Mouse (Mus musculus) embryonic fibroblast, embryonic 13.5 days (primary cell): ENCODE measurements around the gene Pik3ip1. TPM values are rescaled to one million over a fixed set of nuclear protein-coding genes. Genes with fewer than 3 reads are reported as not detected.

Source experiments
- H3K27ac ChIP-seq: 2 replicates; pipeline ENCODE4 v1.5.1; 2012; ENCODE audit warnings: low read length, control low read depth, inconsistent platforms; ENCODE audit not compliant: insufficient read depth
- H3K4me1 ChIP-seq: 2 replicates; pipeline ENCODE4 v1.6.1; 2011; ENCODE audit warnings: low read length; ENCODE audit not compliant: control insufficient read depth, insufficient read depth
- H3K4me3 ChIP-seq: 2 replicates; pipeline ENCODE4 v1.5.1; 2011; ENCODE audit warnings: mild to moderate bottlenecking, control low read depth, low read length; ENCODE audit not compliant: insufficient read depth
- CTCF ChIP-seq: IDR thresholded peaks from 2 replicates; pipeline ENCODE4 v1.5.1; 2011; ENCODE audit warnings: mild to moderate bottlenecking, control low read depth, low read length, moderate library complexity, borderline replicate concordance; ENCODE audit not compliant: insufficient read depth
- POLR2A ChIP-seq: IDR thresholded peaks from 2 replicates; pipeline ENCODE4 v1.6.1; 2011; ENCODE audit warnings: low read depth, mild to moderate bottlenecking, control low read depth, low read length, moderate library complexity
- polyA plus RNA-seq: library from polyadenylated mRNA; stranded (reverse); fragments of >200 nt; gene quantifications from 2 replicates; pipeline ENCODE4 v1.2.4, GENCODE M21; 2011; ENCODE audit warnings: low read depth; ENCODE audit not compliant: missing spikeins, insufficient read length

Gene Pik3ip1
- polyA plus RNA-seq, 1 experiment, result 21.1 TPM

GRCm38 (mm10) chr11:3370928-3371598, 40.9 kb downstream of the Pik3ip1 start:
- H3K4me1 ChIP-seq, result peaks cover 16% of the 10 kb centered on the region
- peak overlapping the region; percentile 25; the same call in 1 of the 2 replicates for H3K27ac ChIP-seq
- peak; percentile 91 for TF ChIP-seq POLR2A
- no peak for TF ChIP-seq CTCF
- peak overlapping the region; percentile 66 for H3K4me3 ChIP-seq

GRCm38 (mm10) chr11:3371599-3372295, 41.5 kb downstream of the Pik3ip1 start:
- TF ChIP-seq CTCF (no peak), POLR2A (no peak)
- Histone ChIP-seq H3K27ac (peak overlapping the region; percentile 25), H3K4me3 (peak overlapping the region; percentile 33), H3K4me1 (peaks cover 17% of the 10 kb centered on the region)

GRCm38 (mm10) chr11:3373591-3374292, 43.5 kb downstream of the Pik3ip1 start:
- H3K4me1 ChIP-seq, result peaks cover 17% of the 10 kb centered on the region
- TF ChIP-seq CTCF (no peak), POLR2A (no peak)
- H3K4me3 ChIP-seq, result no peak overlapping the region
- H3K27ac ChIP-seq, result peak overlapping the region; percentile 98

- Histone ChIP-seq H3K4me1 (peaks cover 17% of the 10 kb centered on the region), H3K4me3 (no peak overlapping the region)
Observed at GRCm38 (mm10) chr11:3374293-3374645, 44.1 kb downstream of the Pik3ip1 start.

GRCm38 (mm10) chr11:3374741-3375140, 44.5 kb downstream of the Pik3ip1 start:
- H3K4me3 ChIP-seq, result no peak overlapping the region
- 0 out of 2 replicates have a peak, but pooled peaks have one; percentile 25 for TF ChIP-seq POLR2A
- TF ChIP-seq CTCF, result no peak
- peaks cover 17% of the 10 kb centered on the region for H3K4me1 ChIP-seq
- H3K27ac ChIP-seq, result peak overlapping the region; percentile 98

More at GRCm38 (mm10) chr11:3374293-3374645, 44.1 kb downstream of the Pik3ip1 start:
- peak overlapping the region; percentile 98 for H3K27ac ChIP-seq
- TF ChIP-seq CTCF (no peak), POLR2A (peak; percentile 41; the same call in 1 of the 2 replicates)

- Histone ChIP-seq H3K4me3 (no peak overlapping the region), H3K4me1 (peaks cover 9% of the 10 kb centered on the region; the same call in 1 of the 2 replicates), H3K27ac (no peak overlapping the region)
- no peak for TF ChIP-seq POLR2A
- no peak for TF ChIP-seq CTCF
Observed at GRCm38 (mm10) chr11:3379427-3379826, 49.2 kb downstream of the Pik3ip1 start.

- Histone ChIP-seq H3K4me1 (no peaks in the 10 kb centered on the region), H3K4me3 (no peak overlapping the region), H3K27ac (no peak overlapping the region)
- TF ChIP-seq CTCF (no peak), POLR2A (no peak)
Observed at GRCm38 (mm10) chr11:3381148-3381814, 51.1 kb downstream of the Pik3ip1 start.

- no peak for TF ChIP-seq POLR2A
- no peak for TF ChIP-seq CTCF
- H3K4me3 ChIP-seq, result no peak overlapping the region
- no peak overlapping the region for H3K27ac ChIP-seq
- no peaks in the 10 kb centered on the region for H3K4me1 ChIP-seq
Observed at GRCm38 (mm10) chr11:3382602-3383594, 52.7 kb downstream of the Pik3ip1 start.

GRCm38 (mm10) chr11:3386941-3387368, 56.8 kb downstream of the Pik3ip1 start:
- H3K27ac ChIP-seq, result no peak overlapping the region
- no peak overlapping the region for H3K4me3 ChIP-seq
- TF ChIP-seq POLR2A (no peak), CTCF (peak; percentile 98)
- H3K4me1 ChIP-seq, result no peaks in the 10 kb centered on the region
